Mouse (Mus musculus): ENCODE measurements around the gene Rce1. TPM values are rescaled to one million over a fixed set of nuclear protein-coding genes. Genes with fewer than 3 reads are reported as not detected.

Gene Rce1
- total and polyA plus RNA-seq, 3 experiments: 32.9 to 52.1 (median 45.3) TPM

DNA sequence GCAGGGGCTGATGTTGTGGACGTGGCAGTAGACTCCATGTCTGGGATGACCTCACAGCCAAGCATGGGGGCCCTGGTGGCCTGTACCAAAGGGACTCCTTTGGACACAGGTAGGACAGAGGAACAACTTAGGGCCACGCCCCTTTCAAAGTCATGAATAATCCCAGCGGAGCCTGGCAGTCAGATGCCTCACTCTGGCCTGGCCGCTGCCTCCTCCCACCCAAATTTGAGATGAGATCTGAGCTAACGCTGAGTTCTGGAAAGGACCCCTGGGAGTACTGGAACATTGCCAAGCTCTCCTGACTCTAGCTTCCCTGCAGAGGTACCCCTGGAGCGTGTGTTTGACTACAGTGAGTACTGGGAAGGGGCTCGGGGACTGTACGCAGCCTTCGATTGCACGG is 6.0 kb downstream of the Rce1 start:
- H3K4me3 ChIP-seq (replicated peaks in 1 of 3; ENCODE audit: low read depth in 2 of 3, low read length in 2 of 3, poor library complexity in 1 of 3): no peak overlapping the region
- dilution Hi-C loops (cut with MboI; ENCODE audit: extremely low pct_ligation_motif_present, extremely low pct_unique_long_range_greater_than_20kb, low sequenced_read_pairs) (no loop called here), in situ Hi-C loops (cut with MboI; ENCODE audit: low pct_ligation_motif_present, low pct_unique_long_range_greater_than_20kb, low sequenced_read_pairs) (no loop called here)
- no peaks in the 10 kb centered on the region for H3K9me3 ChIP-seq (replicated peaks; ENCODE audit: low read length)
- H3K4me2 ChIP-seq (ENCODE audit: insufficient read depth, low read depth, poor library complexity, severe bottlenecking): no peak overlapping the region
- DNase-seq (ENCODE audit: extremely low read depth): no peak
- H3K36me3 ChIP-seq (replicated peaks in 1 of 2; ENCODE audit: control insufficient read depth in 1 of 2, insufficient read depth in 1 of 2, low read length in 1 of 2): peaks cover 28 to 67% of the 10 kb centered on the region in 2 experiments
- H3K27me3 ChIP-seq (replicated peaks): no peaks in the 10 kb centered on the region
- TF ChIP-seq MAX (IDR thresholded peaks at IDR 0.05; ENCODE audit: low read length) (no peak), MXI1 (IDR thresholded peaks at IDR 0.05; ENCODE audit: low read depth, low read length) (no peak), MAFK (IDR thresholded peaks at IDR 0.05; ENCODE audit: insufficient replicate concordance, low read length) (no peak)
- no peak overlapping the region for H3K27ac ChIP-seq (ENCODE audit: insufficient read depth, low read depth)
- no peaks in the 10 kb centered on the region for H3K79me2 ChIP-seq (replicated peaks; ENCODE audit: control insufficient read depth, extremely low read depth, insufficient read depth, poor library complexity, severe bottlenecking)
- no peak overlapping the region for H3K9ac ChIP-seq (ENCODE audit: insufficient read depth, low read depth)
- peaks cover 3 to 24% of the 10 kb centered on the region in 2 experiments; a peak in 2 of 4 replicates for H3K4me1 ChIP-seq (ENCODE audit: control insufficient read depth in 1 of 2, insufficient read depth in 2 of 2)

DNA sequence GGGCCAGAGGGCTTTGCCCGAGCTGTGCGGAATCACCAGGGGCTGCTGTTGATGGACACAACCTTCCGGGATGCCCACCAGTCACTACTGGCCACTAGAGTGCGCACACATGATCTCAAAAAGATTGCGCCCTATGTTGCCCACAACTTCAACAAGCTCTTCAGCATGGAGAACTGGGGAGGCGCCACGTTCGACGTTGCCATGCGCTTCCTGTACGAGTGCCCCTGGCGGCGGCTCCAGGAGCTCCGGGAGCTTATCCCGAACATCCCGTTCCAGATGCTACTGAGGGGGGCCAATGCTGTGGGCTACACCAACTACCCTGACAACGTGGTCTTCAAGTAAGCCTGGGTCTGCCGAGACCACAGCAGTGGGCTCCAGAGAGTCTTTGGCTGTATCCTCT is 7.3 kb downstream of the Rce1 start:
- TF ChIP-seq MAZ (IDR thresholded peaks at IDR 0.05; ENCODE audit: low read depth, low read length) (no peak), PAX5 (IDR thresholded peaks at IDR 0.05; ENCODE audit: low read length) (no peak), GABPA (IDR thresholded peaks at IDR 0.05; ENCODE audit: insufficient replicate concordance, low read depth, low read length) (no peak), POLR2A (IDR thresholded peaks at IDR 0.05; ENCODE audit: low read depth, low read length) (no peak), RCOR1 (conservative IDR thresholded peaks at IDR 0.05; ENCODE audit: low read depth, low read length) (no peak), MEF2A (IDR thresholded peaks at IDR 0.05; ENCODE audit: borderline replicate concordance, low read depth, low read length) (no peak), ETS1 (conservative IDR thresholded peaks at IDR 0.05; ENCODE audit: low read depth, low read length) (no peak), NELFE (IDR thresholded peaks at IDR 0.05; ENCODE audit: low read depth, low read length) (no peak), EP300 (IDR thresholded peaks at IDR 0.05; ENCODE audit: low read length) (no peak), IRF4 (IDR thresholded peaks at IDR 0.05; ENCODE audit: low read depth, low read length) (no peak), ZNF384 (IDR thresholded peaks at IDR 0.05; ENCODE audit: low read depth, low read length) (no peak), SIN3A (IDR thresholded peaks at IDR 0.05; ENCODE audit: low read length) (no peak), HCFC1 (IDR thresholded peaks at IDR 0.05; ENCODE audit: low read depth, low read length) (no peak), ELF1 (IDR thresholded peaks at IDR 0.05; ENCODE audit: low read depth, low read length) (no peak)
- H3K4me1 ChIP-seq (ENCODE audit: control insufficient read depth in 1 of 2, insufficient read depth in 2 of 2): peaks cover 3 to 17% of the 10 kb centered on the region in 2 experiments; a peak in 2 of 4 replicates
- H3K27ac ChIP-seq (ENCODE audit: insufficient read depth, low read depth): no peak overlapping the region
- H3K27me3 ChIP-seq (replicated peaks): no peaks in the 10 kb centered on the region
- H3K9ac ChIP-seq (ENCODE audit: insufficient read depth, low read depth): no peak overlapping the region
- no peak overlapping the region for H3K4me3 ChIP-seq (replicated peaks in 1 of 3; ENCODE audit: low read depth in 2 of 3, low read length in 2 of 3, poor library complexity in 1 of 3)
- dilution Hi-C loops (cut with MboI; ENCODE audit: extremely low pct_ligation_motif_present, extremely low pct_unique_long_range_greater_than_20kb, low sequenced_read_pairs) (no loop called here), in situ Hi-C loops (cut with MboI; ENCODE audit: low pct_ligation_motif_present, low pct_unique_long_range_greater_than_20kb, low sequenced_read_pairs) (no loop called here)
- no peak for DNase-seq (ENCODE audit: extremely low read depth)
- H3K36me3 ChIP-seq (replicated peaks in 1 of 2; ENCODE audit: control insufficient read depth in 1 of 2, insufficient read depth in 1 of 2, low read length in 1 of 2): peaks cover 21 to 64% of the 10 kb centered on the region in 2 experiments
- no peaks in the 10 kb centered on the region for H3K79me2 ChIP-seq (replicated peaks; ENCODE audit: control insufficient read depth, extremely low read depth, insufficient read depth, poor library complexity, severe bottlenecking)
- no peak overlapping the region for H3K4me2 ChIP-seq (ENCODE audit: insufficient read depth, low read depth, poor library complexity, severe bottlenecking)
- H3K9me3 ChIP-seq (replicated peaks; ENCODE audit: low read length): no peaks in the 10 kb centered on the region
